Mouse (Mus musculus) liver, embryonic 16.5 days (tissue): ENCODE measurements at regions not wholly inside any gene's neighbourhood (a gene's known extent, or its start where the extent isn't known, plus 50 kb on each side); places are given as distances from the start of the nearest gene placed in this dataset.

Experiments used
- ATAC-seq: fragments of 200-750 bp; cut with Nextera tagmentation; 2 replicates; pipeline ENCODE4 v1.8.0; 2017; ENCODE audit warnings: low read depth, mild to moderate bottlenecking, moderate number of reproducible peaks, moderate library complexity
- H3K27ac ChIP-seq: fragments of 300-500 bp; sonication (generic); 2 replicates; pipeline ENCODE4 v1.5.1; 2014; ENCODE audit warnings: mild to moderate bottlenecking, low read length
- H3K27me3 ChIP-seq: fragments of 300-500 bp; sonication (generic); 2 replicates; pipeline ENCODE4 v1.6.1; 2014; ENCODE audit warnings: low read depth, low read length, mixed read lengths; ENCODE audit not compliant: control insufficient read depth, insufficient read depth
- H3K36me3 ChIP-seq: fragments of 300-500 bp; sonication (generic); 2 replicates; pipeline ENCODE4 v1.6.1; 2014; ENCODE audit warnings: mild to moderate bottlenecking; ENCODE audit not compliant: control insufficient read depth, insufficient read depth
- H3K4me1 ChIP-seq: fragments of 300-500 bp; sonication (generic); 2 replicates; pipeline ENCODE4 v1.6.1; 2014; ENCODE audit warnings: low read depth, low read length, mixed read lengths; ENCODE audit not compliant: control insufficient read depth
- H3K4me2 ChIP-seq: fragments of 300-500 bp; sonication (generic); 2 replicates; pipeline ENCODE4 v1.6.1; 2014; ENCODE audit warnings: low read depth, low read length, mixed read lengths
- H3K4me3 ChIP-seq: fragments of 300-500 bp; sonication (generic); 2 replicates; pipeline ENCODE4 v1.5.1; 2014; ENCODE audit warnings: low read depth, mild to moderate bottlenecking, low read length
- H3K9ac ChIP-seq: fragments of 300-500 bp; sonication (generic); 2 replicates; pipeline ENCODE4 v1.6.1; 2014; ENCODE audit warnings: low read depth, low read length
- H3K9me3 ChIP-seq: fragments of 300-500 bp; sonication (generic); replicated peaks from 2 replicates; pipeline ENCODE4 v1.6.1; 2016; ENCODE audit warnings: low read length; ENCODE audit not compliant: control insufficient read depth
- WGBS: fragments of 180-500 bp; shearing (Covaris S2); extraction: QIAGEN DNeasy Blood & Tissue Kit; methylation state at CpG from one replicate; pipeline ENCODE4 v1.1.7; 2014; ENCODE audit not compliant: insufficient replicate concordance; 5-methylcytosine and 5-hydroxymethylcytosine counted together

DNA sequence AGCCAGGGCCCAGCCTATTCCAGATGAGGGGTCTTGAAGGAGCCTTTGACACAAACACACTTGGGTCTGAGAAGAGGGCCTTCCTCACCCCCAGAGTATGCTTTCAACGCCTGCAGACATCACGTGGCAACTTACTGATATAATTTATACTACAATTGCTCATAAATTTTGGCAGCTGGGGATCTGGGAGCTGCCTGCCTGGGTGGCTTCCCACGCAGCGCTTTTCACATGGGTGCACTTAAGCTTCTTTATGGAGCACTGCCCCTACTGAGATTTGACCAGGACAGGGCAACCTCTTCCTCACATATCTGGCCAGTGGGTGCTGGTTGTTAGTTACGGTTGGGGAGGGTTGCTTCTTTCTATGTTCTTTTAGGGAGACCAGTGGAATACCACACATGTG, 61.6 kb downstream of the Spesp1 start:
- H3K36me3 ChIP-seq: no peaks in the 10 kb centered on the region
- 54% methylated on average over 5 of the region's 5 CpGs for WGBS
- H3K4me1 ChIP-seq: no peaks in the 10 kb centered on the region
- H3K4me3 ChIP-seq: no peak overlapping the region
- H3K27me3 ChIP-seq: no peaks in the 10 kb centered on the region
- H3K27ac ChIP-seq: no peak overlapping the region
- no peaks in the 10 kb centered on the region for H3K9me3 ChIP-seq
- H3K4me2 ChIP-seq: no peak overlapping the region
- H3K9ac ChIP-seq: no peak overlapping the region
- no peak for ATAC-seq

DNA sequence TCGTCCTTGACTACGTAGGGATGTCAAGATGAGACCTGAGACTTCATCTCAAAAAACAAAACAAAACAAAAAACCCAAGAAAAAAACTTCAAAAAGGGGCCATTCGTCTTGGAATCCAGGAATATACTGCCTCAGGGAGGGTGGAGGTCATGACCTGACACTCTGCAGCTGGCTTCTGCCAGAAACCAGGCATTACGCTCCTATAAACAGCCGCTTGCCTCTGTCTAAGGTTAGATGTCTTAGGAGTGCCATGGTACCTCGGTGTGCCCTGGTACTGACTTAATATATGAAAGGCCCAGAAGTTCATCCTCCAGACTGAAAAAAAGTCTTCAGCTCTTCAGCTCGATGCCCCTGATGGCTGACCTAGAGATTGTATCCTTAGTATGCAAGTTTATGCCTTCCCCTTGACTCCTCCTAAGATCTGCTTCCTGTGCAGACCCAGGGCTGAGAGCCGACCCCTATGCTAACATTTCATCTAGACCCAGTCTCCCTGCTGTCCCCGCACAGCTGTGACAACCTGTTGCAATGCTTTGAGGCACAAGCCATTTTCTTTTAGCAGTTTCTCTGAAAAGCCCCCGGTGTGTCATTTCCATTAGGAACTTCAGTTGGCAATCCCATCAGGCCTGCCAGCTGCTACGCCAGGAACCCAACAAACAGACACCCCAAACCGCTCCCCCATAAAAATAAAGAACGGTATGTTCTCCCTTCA, 66.7 kb downstream of the Spesp1 start:
- WGBS: 60% methylated on average over 13 of the region's 13 CpGs
- Histone ChIP-seq H3K9ac (no peak overlapping the region), H3K27ac (no peak overlapping the region), H3K27me3 (no peaks in the 10 kb centered on the region), H3K4me2 (no peak overlapping the region), H3K4me3 (no peak overlapping the region), H3K36me3 (no peaks in the 10 kb centered on the region), H3K9me3 (no peaks in the 10 kb centered on the region), H3K4me1 (no peaks in the 10 kb centered on the region)
- ATAC-seq: no peak

- H3K4me1 ChIP-seq: no peaks in the 10 kb centered on the region
- H3K27me3 ChIP-seq: no peaks in the 10 kb centered on the region
- WGBS: 55% methylated on average over 4 of the region's 4 CpGs
- H3K9me3 ChIP-seq: no peaks in the 10 kb centered on the region
- no peak overlapping the region for H3K4me3 ChIP-seq
- no peak for ATAC-seq
- no peaks in the 10 kb centered on the region for H3K36me3 ChIP-seq
- H3K9ac ChIP-seq: no peak overlapping the region
- no peak overlapping the region for H3K4me2 ChIP-seq
- H3K27ac ChIP-seq: no peak overlapping the region
These were observed 67.5 kb downstream of the Spesp1 start for GRCm38 (mm10) chr9:62214546-62214945.

DNA sequence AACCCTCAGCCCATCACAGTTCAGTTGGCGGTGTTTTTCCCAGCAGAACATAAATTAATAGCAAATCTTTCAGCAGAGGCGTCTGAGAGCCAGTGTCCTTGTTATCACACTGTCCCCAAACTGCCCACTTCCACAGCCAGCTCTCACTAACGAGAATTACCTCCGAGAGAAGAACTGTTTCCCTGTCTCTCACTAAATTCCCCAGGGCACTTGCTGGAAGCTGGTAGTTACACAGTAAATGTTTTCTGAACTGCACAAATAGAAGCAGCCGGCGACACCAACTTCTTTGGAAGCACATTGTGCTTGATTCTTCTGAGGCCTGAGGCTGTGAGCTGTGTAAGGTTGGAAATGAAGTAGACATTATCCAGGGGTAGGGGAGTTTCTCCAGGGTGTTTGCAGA, 69.4 kb downstream of the Spesp1 start:
- no peak for ATAC-seq
- WGBS: 44% methylated on average over 6 of the region's 6 CpGs

GRCm38 (mm10) chr9:62210815-62211214, 71.2 kb downstream of the Spesp1 start:
- H3K4me2 ChIP-seq: no peak overlapping the region
- no peaks in the 10 kb centered on the region for H3K27me3 ChIP-seq
- H3K27ac ChIP-seq: no peak overlapping the region
- no peak for ATAC-seq
- no peaks in the 10 kb centered on the region for H3K4me1 ChIP-seq
- no peaks in the 10 kb centered on the region for H3K36me3 ChIP-seq
- WGBS: 70% methylated on average over 5 of the region's 5 CpGs
- H3K4me3 ChIP-seq: no peak overlapping the region
- H3K9me3 ChIP-seq: no peaks in the 10 kb centered on the region
- H3K9ac ChIP-seq: no peak overlapping the region

More for the DNA sequence above, 69.4 kb downstream of the Spesp1 start:
- H3K9me3 ChIP-seq: no peaks in the 10 kb centered on the region
- H3K36me3 ChIP-seq: no peaks in the 10 kb centered on the region
- H3K27me3 ChIP-seq: no peaks in the 10 kb centered on the region
- H3K4me2 ChIP-seq: no peak overlapping the region
- H3K4me3 ChIP-seq: no peak overlapping the region
- no peak overlapping the region for H3K27ac ChIP-seq
- no peak overlapping the region for H3K9ac ChIP-seq
- H3K4me1 ChIP-seq: no peaks in the 10 kb centered on the region

DNA sequence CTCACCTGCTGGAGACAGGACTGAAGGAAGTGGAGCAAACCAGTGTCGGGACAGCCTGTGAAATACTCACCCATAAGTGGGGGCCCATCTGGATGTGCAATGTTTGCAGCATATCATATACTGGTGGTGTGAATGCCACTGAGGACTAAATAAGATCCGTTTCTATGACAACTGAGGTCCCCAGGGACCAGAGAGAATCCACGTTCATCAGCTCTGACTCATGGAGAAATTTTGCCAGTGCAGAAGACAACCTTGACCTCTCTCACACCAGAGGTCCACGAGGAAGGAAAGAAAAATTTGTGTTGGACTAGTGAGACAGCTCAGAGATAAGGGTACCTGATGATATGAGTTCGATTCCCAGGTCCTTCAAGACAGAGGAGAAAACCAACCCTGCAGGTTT, 73.6 kb downstream of the Spesp1 start:
- no peaks in the 10 kb centered on the region for H3K36me3 ChIP-seq
- H3K4me2 ChIP-seq: no peak overlapping the region
- H3K27ac ChIP-seq: no peak overlapping the region
- no peaks in the 10 kb centered on the region for H3K9me3 ChIP-seq
- WGBS: 42% methylated on average over 5 of the region's 5 CpGs
- no peak overlapping the region for H3K9ac ChIP-seq
- no peaks in the 10 kb centered on the region for H3K4me1 ChIP-seq
- no peaks in the 10 kb centered on the region for H3K27me3 ChIP-seq
- H3K4me3 ChIP-seq: no peak overlapping the region
- ATAC-seq: no peak

DNA sequence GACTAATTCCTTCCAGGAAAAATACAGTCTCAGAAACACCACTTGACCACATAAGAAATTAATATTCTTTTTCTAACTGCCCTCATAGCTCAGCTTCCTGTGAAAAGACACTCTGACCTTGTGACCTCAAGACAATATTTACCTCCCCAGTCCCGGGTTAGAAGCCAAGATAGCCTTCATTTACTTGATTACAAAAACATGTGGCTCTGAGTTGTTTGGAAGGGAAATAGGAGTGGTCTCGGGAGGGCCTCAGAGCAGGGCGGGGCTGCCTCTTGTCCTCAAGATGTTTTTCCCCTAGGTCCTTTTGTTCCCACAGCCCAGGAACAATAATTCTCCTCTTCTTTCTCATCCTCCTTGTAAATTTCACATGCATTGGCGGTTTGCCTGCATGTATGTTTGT, 76.7 kb downstream of the Spesp1 start:
- 45% methylated on average over 4 of the region's 4 CpGs for WGBS
- Histone ChIP-seq H3K4me1 (no peaks in the 10 kb centered on the region), H3K27ac (no peak overlapping the region), H3K4me2 (no peak overlapping the region), H3K36me3 (no peaks in the 10 kb centered on the region), H3K9me3 (no peaks in the 10 kb centered on the region), H3K27me3 (no peaks in the 10 kb centered on the region), H3K9ac (no peak overlapping the region), H3K4me3 (no peak overlapping the region)
- peak; percentile 21; the same call in 1 of the 2 replicates for ATAC-seq

DNA sequence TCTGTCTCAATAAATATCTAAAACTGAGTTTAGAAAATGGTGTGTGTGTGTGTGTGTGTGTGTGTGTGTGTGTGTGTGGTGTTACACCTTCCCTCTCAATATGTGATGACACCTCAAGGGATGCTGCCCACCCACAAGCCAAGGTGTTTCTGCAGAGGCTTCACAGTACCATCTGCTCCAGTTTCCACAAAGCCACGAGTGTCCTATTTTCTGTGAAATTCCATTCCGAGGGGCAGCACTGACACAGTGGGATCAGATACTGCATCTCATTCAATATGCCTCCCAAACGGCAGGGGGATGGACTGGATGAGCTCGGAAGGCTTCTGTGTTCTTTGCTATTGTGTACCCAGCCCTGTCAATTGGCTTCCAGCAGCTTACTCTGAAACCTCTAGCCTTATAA, 78.5 kb downstream of the Spesp1 start:
- Histone ChIP-seq H3K4me2 (no peak overlapping the region), H3K4me3 (no peak overlapping the region), H3K36me3 (no peaks in the 10 kb centered on the region), H3K9ac (no peak overlapping the region), H3K27me3 (no peaks in the 10 kb centered on the region), H3K9me3 (no peaks in the 10 kb centered on the region), H3K27ac (no peak overlapping the region), H3K4me1 (no peaks in the 10 kb centered on the region)
- no peak for ATAC-seq
- WGBS: 44% methylated on average over 4 of the region's 4 CpGs

GRCm38 (mm10) chr9:62202331-62202730, 79.7 kb downstream of the Spesp1 start:
- Histone ChIP-seq H3K27me3 (no peaks in the 10 kb centered on the region), H3K9ac (no peak overlapping the region), H3K4me1 (no peaks in the 10 kb centered on the region), H3K4me3 (no peak overlapping the region), H3K36me3 (no peaks in the 10 kb centered on the region), H3K27ac (no peak overlapping the region), H3K4me2 (no peak overlapping the region), H3K9me3 (no peaks in the 10 kb centered on the region)
- no peak for ATAC-seq
- WGBS: 31% methylated on average over 2 of the region's 2 CpGs
